Mouse (Mus musculus) heart, adult 11 months (tissue): Measurements from ENCODE around the gene Rnf10.

Experiments used
- DNase-seq: peaks from one replicate; pipeline ENCODE4 v3.0.0; 2022

Rnf10 gene

GRCm38 (mm10) chr5:115272812-115273548 is at the start of gene Rnf10:
Gene Rnf10, minus strand, starts transcription at chr5:115272898.
- peak; percentile 99 for DNase-seq

- peak; percentile 98 for DNase-seq
These were observed 46.6 kb upstream of the Rnf10 start for GRCm38 (mm10) chr5:115319004-115319940.

GRCm38 (mm10) chr5:115317645-115318328 is 45.1 kb upstream of the Rnf10 start:
- peak; percentile 94 for DNase-seq

GRCm38 (mm10) chr5:115316968-115317644 is 44.4 kb upstream of the Rnf10 start:
- DNase-seq = no peak

- DNase-seq = no peak
These were observed 40.9 kb upstream of the Rnf10 start for GRCm38 (mm10) chr5:115313668-115313943.

- no peak for DNase-seq
These were observed 40.3 kb upstream of the Rnf10 start for GRCm38 (mm10) chr5:115312816-115313667.

- DNase-seq = no peak
These were observed 39.7 kb upstream of the Rnf10 start for GRCm38 (mm10) chr5:115312354-115312753.

GRCm38 (mm10) chr5:115302190-115302589 is 29.5 kb upstream of the Rnf10 start:
- peak; percentile 85 for DNase-seq

GRCm38 (mm10) chr5:115301615-115302014 is 28.9 kb upstream of the Rnf10 start:
- DNase-seq = peak; percentile 93

GRCm38 (mm10) chr5:115300792-115301614 is 28.3 kb upstream of the Rnf10 start, which contains the start of gene Dynll1:
Gene Dynll1, minus strand, starts transcription at chr5:115300999.
- peak; percentile 100 for DNase-seq

GRCm38 (mm10) chr5:115300035-115300744 is 27.5 kb upstream of the Rnf10 start:
- DNase-seq = peak; percentile 98

GRCm38 (mm10) chr5:115296347-115296746 is 23.6 kb upstream of the Rnf10 start:
- DNase-seq = no peak

- no peak for DNase-seq
These were observed 21.5 kb upstream of the Rnf10 start for GRCm38 (mm10) chr5:115294173-115294572.

GRCm38 (mm10) chr5:115284735-115285134 is 12.0 kb upstream of the Rnf10 start:
- DNase-seq = no peak

- DNase-seq = no peak
These were observed 7.5 kb upstream of the Rnf10 start for GRCm38 (mm10) chr5:115280050-115280687.

GRCm38 (mm10) chr5:115279226-115280049 is 6.7 kb upstream of the Rnf10 start, which contains the start of gene Coq5:
Gene Coq5, plus strand, starts transcription at chr5:115279666.
- DNase-seq = peak; percentile 98

GRCm38 (mm10) chr5:115278785-115279184 is 6.1 kb upstream of the Rnf10 start:
- no peak for DNase-seq

GRCm38 (mm10) chr5:115278053-115278452 is 5.4 kb upstream of the Rnf10 start:
- no peak for DNase-seq

- DNase-seq = peak; percentile 89
These were observed 3.3 kb upstream of the Rnf10 start for GRCm38 (mm10) chr5:115275998-115276397.
